Mouse (Mus musculus) midbrain, embryonic 16.5 days (tissue): ENCODE results near the gene Foxr1. TPM values are rescaled to one million over a fixed set of nuclear protein-coding genes. Genes with fewer than 3 reads are reported as not detected.
"Not testable (repeated sequence)": the region's sequence is repeated elsewhere in the genome, so short reads cannot be mapped to it uniquely, and the experiment has no call there.

Experiments used
- ATAC-seq: fragments of 200-750 bp; cut with Nextera tagmentation; 2 replicates; pipeline ENCODE4 v1.8.0; 2017; ENCODE audit warnings: moderate TSS enrichment
- H3K27ac ChIP-seq: fragments of 300-500 bp; sonication (generic); 2 replicates; pipeline ENCODE4 v1.5.1; 2014; ENCODE audit warnings: mild to moderate bottlenecking, low read length, mixed read lengths
- H3K27me3 ChIP-seq: fragments of 300-500 bp; sonication (generic); 2 replicates; pipeline ENCODE4 v1.6.1; 2014; ENCODE audit warnings: low read depth, low read length, mixed read lengths; ENCODE audit not compliant: control insufficient read depth, insufficient read depth
- H3K36me3 ChIP-seq: fragments of 300-500 bp; sonication (generic); 2 replicates; pipeline ENCODE4 v1.6.1; 2014; ENCODE audit warnings: mild to moderate bottlenecking, low read length, moderate library complexity, mixed read lengths; ENCODE audit not compliant: control insufficient read depth, insufficient read depth
- H3K4me1 ChIP-seq: fragments of 300-500 bp; sonication (generic); 2 replicates; pipeline ENCODE4 v1.6.1; 2014; ENCODE audit warnings: mild to moderate bottlenecking, low read length, mixed read lengths; ENCODE audit not compliant: control insufficient read depth, insufficient read depth
- H3K4me2 ChIP-seq: fragments of 300-500 bp; sonication (generic); 2 replicates; pipeline ENCODE4 v1.6.1; 2014; ENCODE audit warnings: mild to moderate bottlenecking, low read length, mixed read lengths
- H3K4me3 ChIP-seq: fragments of 300-500 bp; sonication (generic); 2 replicates; pipeline ENCODE4 v1.5.1; 2014; ENCODE audit warnings: low read depth, mild to moderate bottlenecking, low read length, moderate library complexity, mixed read lengths
- H3K9ac ChIP-seq: fragments of 300-500 bp; sonication (generic); 2 replicates; pipeline ENCODE4 v1.6.1; 2014; ENCODE audit warnings: low read depth, low read length, mixed read lengths
- H3K9me3 ChIP-seq: fragments of 300-500 bp; sonication (generic); replicated peaks from 2 replicates; pipeline ENCODE4 v1.6.1; 2014; ENCODE audit warnings: mild to moderate bottlenecking, low read length, mixed read lengths; ENCODE audit not compliant: control insufficient read depth, poor library complexity, severe bottlenecking
- WGBS: fragments of 180-500 bp; shearing (Covaris S2); extraction: QIAGEN DNeasy Blood & Tissue Kit; methylation state at CpG from one replicate; pipeline ENCODE4 v1.1.7; 2014; 5-methylcytosine and 5-hydroxymethylcytosine counted together
- polyA plus RNA-seq: library from polyadenylated mRNA; unstranded; fragments of >200 nt; fragmentation: Nextera tagmentation; extraction: Ambion mirVana; gene quantifications from 2 replicates; pipeline ENCODE4 v1.2.1, GENCODE M21; 2015

Gene Foxr1
- polyA plus RNA-seq, 1 experiment from 2014 or later: not detected

- Histone ChIP-seq H3K9me3 (no peaks in the 10 kb centered on the region), H3K27ac (no peak overlapping the region), H3K4me2 (no peak overlapping the region), H3K9ac (no peak overlapping the region), H3K4me1 (peaks cover 11% of the 10 kb centered on the region), H3K36me3 (no peaks in the 10 kb centered on the region), H3K4me3 (no peak overlapping the region), H3K27me3 (no peaks in the 10 kb centered on the region)
- 89% methylated on average over 5 of the region's 5 CpGs for WGBS
- ATAC-seq: no peak
Observed at GRCm38 (mm10) chr9:44461950-44462349, 21.0 kb upstream of the Foxr1 start.

DNA sequence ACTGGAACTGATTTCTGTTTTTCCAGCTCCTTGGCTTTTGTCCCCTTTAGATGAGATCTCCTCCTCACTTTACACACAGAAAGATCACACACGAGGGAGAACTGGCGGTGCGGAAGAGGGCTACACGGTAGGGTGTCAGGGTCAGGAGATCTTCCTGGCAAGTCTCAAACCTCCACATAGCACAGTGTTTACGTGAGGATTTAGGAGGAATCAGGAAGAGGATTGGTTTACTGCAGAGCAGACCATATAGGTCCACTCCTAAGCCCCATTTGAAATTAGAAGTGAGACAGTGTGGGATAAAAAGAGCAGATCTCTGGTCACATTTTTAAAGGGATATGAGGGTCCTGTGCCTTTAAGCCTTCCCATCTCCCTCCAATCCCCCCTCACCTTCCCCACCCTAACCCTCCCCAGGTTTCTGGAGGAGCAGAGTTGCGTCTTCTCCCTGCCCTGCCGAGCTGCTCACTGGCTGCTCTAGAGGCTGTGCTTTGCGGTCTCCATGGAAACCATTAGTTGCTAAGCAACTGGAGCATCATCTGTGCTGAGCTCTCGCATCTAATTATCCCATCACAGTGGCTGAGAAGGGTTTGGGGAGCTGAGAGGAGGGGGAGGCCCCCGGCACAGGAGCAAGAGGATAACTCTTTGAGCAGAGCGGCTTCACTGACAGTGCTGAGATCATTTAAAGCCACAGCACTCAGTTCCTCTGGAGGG, 16.3 kb upstream of the Foxr1 start:
- peak overlapping the region; percentile 54 for H3K4me2 ChIP-seq
- H3K4me3 ChIP-seq: peak overlapping the region; percentile 23
- H3K9ac ChIP-seq: peak overlapping the region; percentile 45; the same call in 1 of the 2 replicates
- ATAC-seq: peak; percentile 98
- no peaks in the 10 kb centered on the region for H3K9me3 ChIP-seq
- peak overlapping the region; percentile 95 for H3K27ac ChIP-seq
- WGBS: under 1% methylated on average over 11 of the region's 11 CpGs
- no peaks in the 10 kb centered on the region for H3K27me3 ChIP-seq
- H3K4me1 ChIP-seq: peaks cover 34% of the 10 kb centered on the region
- no peaks in the 10 kb centered on the region for H3K36me3 ChIP-seq

DNA sequence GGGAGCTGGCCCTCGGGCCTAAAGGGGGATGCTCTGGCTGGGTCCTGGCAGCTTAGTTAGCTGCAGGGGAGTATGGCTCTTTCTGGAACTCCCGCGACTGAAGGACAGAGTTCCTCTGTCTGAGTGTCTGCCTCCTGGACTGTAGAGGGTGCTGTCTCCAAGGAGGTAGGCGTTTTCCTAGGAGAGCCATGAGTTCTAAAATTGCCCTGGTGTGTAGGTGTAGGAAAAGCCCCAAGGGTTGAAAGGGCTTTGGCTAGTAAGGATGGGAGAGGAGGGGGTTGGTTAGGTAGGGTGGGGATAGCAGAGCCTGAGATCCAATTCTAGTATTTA, 13.9 kb upstream of the Foxr1 start, which contains the start of gene Upk2:
TSS of gene Upk2 (minus strand) at position 86 of the 330 bp plus-strand sequence.
- ATAC-seq: no peak
- H3K4me1 ChIP-seq: peaks cover 34% of the 10 kb centered on the region
- H3K27ac ChIP-seq: 0 out of 2 replicates have a peak within 1 kb of the TSS, but pooled peaks have one; percentile 22
- no peaks in the 10 kb centered on the region for H3K27me3 ChIP-seq
- no peak within 1 kb of the TSS for H3K4me2 ChIP-seq
- 0 out of 2 replicates have a peak within 1 kb of the TSS, but pooled peaks have one; percentile 44 for H3K9ac ChIP-seq
- H3K4me3 ChIP-seq: no peak within 1 kb of the TSS
- H3K36me3 ChIP-seq: no peaks in the 10 kb centered on the region
- WGBS: 18% methylated on average over 4 of the region's 4 CpGs
- H3K9me3 ChIP-seq: no peaks in the 10 kb centered on the region

- Histone ChIP-seq H3K4me2 (no peak overlapping the region), H3K27ac (0 out of 2 replicates have a peak overlapping the region, but pooled peaks have one; percentile 22), H3K36me3 (no peaks in the 10 kb centered on the region), H3K9ac (0 out of 2 replicates have a peak overlapping the region, but pooled peaks have one; percentile 44), H3K27me3 (no peaks in the 10 kb centered on the region), H3K9me3 (no peaks in the 10 kb centered on the region), H3K4me1 (peaks cover 34% of the 10 kb centered on the region), H3K4me3 (no peak overlapping the region)
- peak; percentile 72 for ATAC-seq
- 10% methylated on average over 14 of the region's 14 CpGs for WGBS
Observed at GRCm38 (mm10) chr9:44454132-44454890, 13.4 kb upstream of the Foxr1 start.

- no peaks in the 10 kb centered on the region for H3K9me3 ChIP-seq
- H3K4me3 ChIP-seq: no peak overlapping the region
- no peak for ATAC-seq
- H3K4me1 ChIP-seq: peaks cover 11% of the 10 kb centered on the region; the same call in 1 of the 2 replicates
- no peaks in the 10 kb centered on the region for H3K36me3 ChIP-seq
- no peak overlapping the region for H3K4me2 ChIP-seq
- H3K9ac ChIP-seq: no peak overlapping the region
- H3K27me3 ChIP-seq: no peaks in the 10 kb centered on the region
- no peak overlapping the region for H3K27ac ChIP-seq
Observed at GRCm38 (mm10) chr9:44450387-44450786, 9.5 kb upstream of the Foxr1 start.

DNA sequence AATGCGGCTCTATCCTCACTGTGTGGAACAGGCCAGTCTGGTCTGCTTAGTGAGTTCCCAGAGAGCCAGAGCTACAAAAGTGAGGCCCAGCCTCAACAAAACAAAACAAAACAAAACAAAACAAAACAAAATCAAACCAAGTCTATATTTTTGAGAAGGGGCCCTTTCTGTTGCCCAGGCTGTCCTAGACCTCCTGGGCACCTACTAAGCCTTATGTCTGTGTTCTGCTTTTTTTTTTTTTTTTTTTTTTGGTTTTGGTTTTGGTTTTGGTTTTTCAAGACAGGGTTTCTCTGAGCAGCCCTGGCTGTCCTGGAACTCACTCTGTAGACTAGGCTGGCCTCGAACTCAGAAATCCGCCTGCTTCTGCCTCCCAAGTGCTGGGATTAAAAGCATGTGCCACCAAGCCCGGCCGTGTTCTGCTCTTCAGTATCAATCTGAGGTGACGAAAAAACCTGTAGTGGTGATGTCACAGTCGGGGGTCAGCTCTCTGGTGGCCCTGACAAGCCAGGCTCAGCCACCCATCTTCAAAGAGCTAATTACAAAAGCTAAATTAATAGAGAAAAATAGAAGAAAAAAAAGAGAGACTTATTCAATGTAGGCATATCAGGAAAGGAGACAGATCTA, 3.6 kb upstream of the Foxr1 start:
- WGBS: 89% methylated on average over 7 of the region's 7 CpGs
- not testable (repeated sequence) for H3K9ac ChIP-seq, H3K27me3 ChIP-seq, H3K36me3 ChIP-seq, H3K27ac ChIP-seq, ATAC-seq, H3K9me3 ChIP-seq, H3K4me2 ChIP-seq, H3K4me1 ChIP-seq, H3K4me3 ChIP-seq

DNA sequence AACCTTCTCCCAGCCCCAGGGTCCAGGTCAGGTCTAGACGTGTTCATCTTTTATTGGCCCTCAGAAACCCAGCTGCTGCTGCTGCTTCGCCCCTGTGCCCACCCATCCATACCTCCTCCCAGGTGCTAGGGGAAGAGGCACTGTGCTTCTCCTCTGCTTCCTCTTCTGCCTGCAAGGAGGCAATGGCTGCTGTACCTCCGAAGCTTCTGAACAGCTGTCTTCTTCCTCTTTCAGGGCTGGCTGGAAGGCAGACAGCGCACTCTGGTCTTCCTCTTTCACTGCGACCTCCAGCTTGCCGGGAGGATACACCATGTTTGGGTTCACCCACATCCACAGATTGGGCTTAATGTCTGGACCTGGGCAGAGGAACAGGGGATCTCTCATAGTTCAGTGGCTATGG, 5.2 kb downstream of the Foxr1 start:
- no peak for ATAC-seq
- Histone ChIP-seq H3K9ac (no peak overlapping the region), H3K36me3 (no peaks in the 10 kb centered on the region), H3K27me3 (no peaks in the 10 kb centered on the region), H3K4me2 (no peak overlapping the region), H3K4me3 (no peak overlapping the region), H3K9me3 (no peaks in the 10 kb centered on the region), H3K4me1 (no peaks in the 10 kb centered on the region), H3K27ac (no peak overlapping the region)
- 87% methylated on average over 6 of the region's 6 CpGs for WGBS

- ATAC-seq: no peak
- H3K27ac ChIP-seq: no peak overlapping the region
- no peak overlapping the region for H3K4me3 ChIP-seq
- no peaks in the 10 kb centered on the region for H3K27me3 ChIP-seq
- H3K9me3 ChIP-seq: no peaks in the 10 kb centered on the region
- H3K9ac ChIP-seq: no peak overlapping the region
- no peaks in the 10 kb centered on the region for H3K4me1 ChIP-seq
- no peak overlapping the region for H3K4me2 ChIP-seq
- no peaks in the 10 kb centered on the region for H3K36me3 ChIP-seq
- 58% methylated on average over 5 of the region's 5 CpGs for whole genome bisulfite sequencing
Observed at GRCm38 (mm10) chr9:44432577-44433185, 8.3 kb downstream of the Foxr1 start.
